Mouse (Mus musculus) adrenal gland, postnatal 10 days (tissue): ENCODE measurements around the gene Fxyd7. TPM values are rescaled to one million over a fixed set of nuclear protein-coding genes. Genes with fewer than 3 reads are reported as not detected.

Source experiments
- DNase-seq: peaks from one replicate; pipeline ENCODE4 v3.0.0; 2021; ENCODE audit warnings: mixed read lengths
- long read RNA-seq, 2 experiments: library from polyadenylated mRNA; stranded (forward); transcript quantifications; one replicate each; pipeline ENCODE4 v2.0.0; 2021
- total RNA-seq, 2 experiments: library from RNA; stranded (reverse); gene quantifications; 2 replicates each; pipeline ENCODE4 v1.2.3; 2021

Fxyd7 gene
- 10 to 100 TPM in 1 of 2 experiments, 1 to 10 TPM in 1; 7.5 to 18.2 TPM for total RNA-seq
- long read RNA-seq, experiment 1, partial matches to known transcripts: 0 of 5 reads
- long read RNA-seq, experiment 1, other reads (novel, unspliced or antisense): 0 of 5 reads
- long read RNA-seq, experiment 2, transcript Fxyd7-201 (6 exons, 693 nt): major isoform, 9 of 16 reads
- long read RNA-seq, experiment 2, partial matches to known transcripts: 1 of 16 reads
- long read RNA-seq, experiment 2, other reads (novel, unspliced or antisense): 3 of 16 reads

GRCm38 (mm10) chr7:31051321-31052021 is at the start of gene Fxyd7:
Gene Fxyd7 (minus strand): TSS chr7:31051467.
- DNase-seq: no peak

- DNase-seq: peak; percentile 61
Measured at GRCm38 (mm10) chr7:31100786-31101185, 49.5 kb upstream of the Fxyd7 start.

GRCm38 (mm10) chr7:31099612-31099982 is 48.3 kb upstream of the Fxyd7 start:
- no peak for DNase-seq

- peak; percentile 61 for DNase-seq
Measured at GRCm38 (mm10) chr7:31098697-31099611, 47.7 kb upstream of the Fxyd7 start.

GRCm38 (mm10) chr7:31097583-31098248 is 46.4 kb upstream of the Fxyd7 start:
- peak; percentile 94 for DNase-seq

- no peak for DNase-seq
Measured at GRCm38 (mm10) chr7:31096892-31097564, 45.8 kb upstream of the Fxyd7 start.

- no peak for DNase-seq
Measured at GRCm38 (mm10) chr7:31094774-31095501, 43.7 kb upstream of the Fxyd7 start.

GRCm38 (mm10) chr7:31089721-31090120 is 38.5 kb upstream of the Fxyd7 start:
- DNase-seq: no peak

- no peak for DNase-seq
Measured at GRCm38 (mm10) chr7:31088206-31088605, 36.9 kb upstream of the Fxyd7 start.

- DNase-seq: no peak
Measured at GRCm38 (mm10) chr7:31087262-31087661, 36.0 kb upstream of the Fxyd7 start.

- DNase-seq: no peak
Measured at GRCm38 (mm10) chr7:31086175-31086755, 35.0 kb upstream of the Fxyd7 start.

GRCm38 (mm10) chr7:31085171-31085570 is 33.9 kb upstream of the Fxyd7 start:
- no peak for DNase-seq

GRCm38 (mm10) chr7:31084140-31084539 is 32.9 kb upstream of the Fxyd7 start:
- DNase-seq: no peak

GRCm38 (mm10) chr7:31082831-31083588 is 31.7 kb upstream of the Fxyd7 start:
- peak; percentile 68 for DNase-seq

GRCm38 (mm10) chr7:31082106-31082505 is 30.8 kb upstream of the Fxyd7 start:
- no peak for DNase-seq

GRCm38 (mm10) chr7:31081106-31081505 is 29.8 kb upstream of the Fxyd7 start:
- no peak for DNase-seq

- DNase-seq: no peak
Measured at GRCm38 (mm10) chr7:31080611-31081010, 29.3 kb upstream of the Fxyd7 start.

- DNase-seq: no peak
Measured at GRCm38 (mm10) chr7:31079670-31080069, 28.4 kb upstream of the Fxyd7 start.

GRCm38 (mm10) chr7:31077885-31078445 is 26.7 kb upstream of the Fxyd7 start:
- DNase-seq: peak; percentile 50
